ENCODE assay signal across 13 mouse cellular contexts in genomic region chr11:33295422-33295821, GRCm38 (mm10). TPM values are rescaled to one million over a fixed set of nuclear protein-coding genes. Genes with fewer than 3 reads are reported as not detected.
DNase-seq lines count a peak whose midpoint lies in the region; TF ChIP-seq lines count a peak whose summit lies in the region.
"Had no signal": no experiment of that assay in that cellular context is flagged by ENCODE, and none has a peak within 500 bp of the region (broad histone marks: within the 10 kb centered on the region; RNA-seq: fewer than 3 reads in every experiment).

No protein-coding gene starts in this region.

- H3K27ac ChIP-seq in CH12.LX (ENCODE audit: insufficient read depth, low read depth), result no peak overlapping the region
- H3K27ac ChIP-seq: embryonic facial prominence, embryonic 12.5 days; neural tube, embryonic 12.5 days had no signal

- no peak for TF ChIP-seq POLR2A in CH12.LX (IDR thresholded peaks at IDR 0.05; ENCODE audit: low read depth, low read length)

- TF ChIP-seq EP300 in CH12.LX (IDR thresholded peaks at IDR 0.05; ENCODE audit: low read length), result no peak

- H3K36me3 ChIP-seq in CH12.LX (replicated peaks in 1 of 2; ENCODE audit: control insufficient read depth in 1 of 2, insufficient read depth in 1 of 2, low read length in 1 of 2), result no peaks in the 10 kb centered on the region
- H3K36me3 ChIP-seq: embryonic facial prominence, embryonic 12.5 days; neural tube, embryonic 12.5 days had no signal

- DNase-seq in cerebellum, adult 8-10 months, result peak; percentile 26
- DNase-seq in cerebellum, postnatal 4 days (ENCODE audit: low spot score in 2 of 2), result no peak
- peak; percentile 21 for DNase-seq in layer of hippocampus, adult 11-12 months (ENCODE audit: low spot score)
- DNase-seq in layer of hippocampus, postnatal 36 days, result no peak
- peak; percentile 39 for DNase-seq in CH12.LX (ENCODE audit: extremely low read depth)
- DNase-seq in embryo, embryonic 10.5 days (ENCODE audit: low spot score), result peak; percentile 70
- no peak for DNase-seq in urinary bladder, postnatal 36 days (ENCODE audit: low spot score in 2 of 2)
- DNase-seq in ovary, postnatal 36 days (ENCODE audit: low spot score), result no peak
- DNase-seq: left cerebral cortex, postnatal 4 days had no signal

- no peaks in the 10 kb centered on the region for H3K79me2 ChIP-seq in CH12.LX (replicated peaks; ENCODE audit: control insufficient read depth, extremely low read depth, insufficient read depth, poor library complexity, severe bottlenecking)

- H3K4me1 ChIP-seq in CH12.LX (ENCODE audit: control insufficient read depth in 1 of 2, insufficient read depth in 2 of 2), result no peaks in the 10 kb centered on the region

- TF ChIP-seq CTCF in CH12.LX (conservative IDR thresholded peaks at IDR 0.05 in 1 of 2, IDR thresholded peaks at IDR 0.05 in 1 of 2; ENCODE audit: low read depth in 2 of 2, low read length in 2 of 2), result peak; percentile 27 to 82; a peak in 3 of 4 replicates

- H3K4me3 ChIP-seq in CH12.LX (replicated peaks in 1 of 3; ENCODE audit: low read depth in 2 of 3, low read length in 2 of 3, poor library complexity in 1 of 3), result no peak overlapping the region
- H3K4me3 ChIP-seq: embryonic facial prominence, embryonic 12.5 days; neural tube, embryonic 12.5 days had no signal

- dilution Hi-C loops in CH12.LX (cut with MboI; ENCODE audit: extremely low pct_ligation_motif_present, extremely low pct_unique_long_range_greater_than_20kb, low sequenced_read_pairs), result no loop called here

- no peaks in the 10 kb centered on the region for H3K27me3 ChIP-seq in CH12.LX (replicated peaks)
- H3K27me3 ChIP-seq: embryonic facial prominence, embryonic 12.5 days; neural tube, embryonic 12.5 days had no signal

- 0 out of 2 replicates have a peak overlapping the region, but pooled peaks have one; percentile 34 for H3K4me2 ChIP-seq in CH12.LX (ENCODE audit: insufficient read depth, low read depth, poor library complexity, severe bottlenecking)
- H3K4me2 ChIP-seq: embryonic facial prominence, embryonic 12.5 days; neural tube, embryonic 12.5 days had no signal

- H3K9ac ChIP-seq in CH12.LX (ENCODE audit: insufficient read depth, low read depth), result no peak overlapping the region
- H3K9ac ChIP-seq: embryonic facial prominence, embryonic 12.5 days; neural tube, embryonic 12.5 days had no signal

- in situ Hi-C loops in CH12.LX (cut with MboI; ENCODE audit: low pct_ligation_motif_present, low pct_unique_long_range_greater_than_20kb, low sequenced_read_pairs), result loop anchor here (5.0 kb wide), 1 partner anchor 118 kb away; no protein-coding TSS in a partner anchor

- no peaks in the 10 kb centered on the region for H3K9me3 ChIP-seq in CH12.LX (replicated peaks; ENCODE audit: low read length)
- H3K9me3 ChIP-seq: embryonic facial prominence, embryonic 12.5 days; neural tube, embryonic 12.5 days had no signal

- peak; percentile 71 for TF ChIP-seq RAD21 in CH12.LX (IDR thresholded peaks at IDR 0.05; ENCODE audit: low read depth, low read length)

TF ChIP-seq in CH12.LX, 34 proteins besides CTCF, POLR2A, EP300 and RAD21:
- no peak for TF ChIP-seq MAZ (IDR thresholded peaks at IDR 0.05; ENCODE audit: low read depth, low read length)
- TF ChIP-seq MAX (IDR thresholded peaks at IDR 0.05; ENCODE audit: low read length), result no peak; the same call in 1 of the 2 replicates
- TF ChIP-seq MYC (IDR thresholded peaks at IDR 0.05; ENCODE audit: low read depth, low read length), result 0 out of 2 replicates have a peak, but pooled peaks have one; percentile 39
- no peak for TF ChIP-seq ZMIZ1 (IDR thresholded peaks at IDR 0.05; ENCODE audit: low read depth, low read length)
- no peak for TF ChIP-seq POLR2AphosphoS2 (IDR thresholded peaks at IDR 0.05; ENCODE audit: low read depth, low read length)
- no peak for TF ChIP-seq HCFC1 (IDR thresholded peaks at IDR 0.05; ENCODE audit: low read depth, low read length)
- no peak for TF ChIP-seq CHD1 (IDR thresholded peaks at IDR 0.05; ENCODE audit: low read depth, low read length)
- no peak for TF ChIP-seq KAT2A (IDR thresholded peaks at IDR 0.05; ENCODE audit: insufficient replicate concordance, low read length)
- 0 out of 2 replicates have a peak, but pooled peaks have one; percentile 12 for TF ChIP-seq IRF4 (IDR thresholded peaks at IDR 0.05; ENCODE audit: low read depth, low read length)
- TF ChIP-seq TCF12 (IDR thresholded peaks at IDR 0.05; ENCODE audit: low read depth, low read length), result no peak
- no peak for TF ChIP-seq ELF1 (IDR thresholded peaks at IDR 0.05; ENCODE audit: low read depth, low read length)
- no peak for TF ChIP-seq ETS1 (conservative IDR thresholded peaks at IDR 0.05; ENCODE audit: low read depth, low read length)
- TF ChIP-seq JUND (conservative IDR thresholded peaks at IDR 0.05; ENCODE audit: low read depth, low read length), result 0 out of 2 replicates have a peak, but pooled peaks have one; percentile 29
- TF ChIP-seq ZC3H11A (IDR thresholded peaks at IDR 0.05; ENCODE audit: low read depth, low read length), result peak; percentile 32
- TF ChIP-seq MAFK (IDR thresholded peaks at IDR 0.05; ENCODE audit: insufficient replicate concordance, low read length), result peak; percentile 35; the same call in 1 of the 2 replicates
- TF ChIP-seq NELFE (IDR thresholded peaks at IDR 0.05; ENCODE audit: low read depth, low read length), result peak; percentile 51
- no peak for TF ChIP-seq PAX5 (IDR thresholded peaks at IDR 0.05; ENCODE audit: low read length)
- TF ChIP-seq ZNF384 (IDR thresholded peaks at IDR 0.05; ENCODE audit: low read depth, low read length), result peak; percentile 53; the same call in 1 of the 2 replicates
- 0 out of 2 replicates have a peak, but pooled peaks have one; percentile 13 for TF ChIP-seq BHLHE40 (IDR thresholded peaks at IDR 0.05; ENCODE audit: low read depth, low read length)
- TF ChIP-seq USF1 (IDR thresholded peaks at IDR 0.05; ENCODE audit: low read depth, low read length), result no peak
- peak; percentile 43; the same call in 1 of the 2 replicates for TF ChIP-seq SIN3A (IDR thresholded peaks at IDR 0.05; ENCODE audit: low read length)
- no peak for TF ChIP-seq ZKSCAN1 (IDR thresholded peaks at IDR 0.05; ENCODE audit: borderline replicate concordance, low read depth, low read length)
- peak; percentile 27; the same call in 1 of the 2 replicates for TF ChIP-seq MEF2A (IDR thresholded peaks at IDR 0.05; ENCODE audit: borderline replicate concordance, low read depth, low read length)
- no peak for TF ChIP-seq NRF1 (IDR thresholded peaks at IDR 0.05; ENCODE audit: low read depth, low read length)
- no peak for TF ChIP-seq JUN (IDR thresholded peaks at IDR 0.05; ENCODE audit: insufficient read depth, low read depth, low read length)
- no peak for TF ChIP-seq TBP (conservative IDR thresholded peaks at IDR 0.05; ENCODE audit: low read depth, low read length)
- TF ChIP-seq CHD2 (IDR thresholded peaks at IDR 0.05; ENCODE audit: low read length), result 0 out of 2 replicates have a peak, but pooled peaks have one; percentile 23
- TF ChIP-seq MXI1 (IDR thresholded peaks at IDR 0.05; ENCODE audit: low read depth, low read length), result no peak
- peak; percentile 92 for TF ChIP-seq SMC3 (IDR thresholded peaks at IDR 0.05; ENCODE audit: low read depth, low read length)
- 0 out of 2 replicates have a peak, but pooled peaks have one; percentile 40 for TF ChIP-seq E2F4 (IDR thresholded peaks at IDR 0.05; ENCODE audit: insufficient replicate concordance, low read depth, low read length)
- no peak for TF ChIP-seq RCOR1 (conservative IDR thresholded peaks at IDR 0.05; ENCODE audit: low read depth, low read length)
- no peak for TF ChIP-seq USF2 (conservative IDR thresholded peaks at IDR 0.05; ENCODE audit: low read depth, low read length)
- TF ChIP-seq GABPA (IDR thresholded peaks at IDR 0.05; ENCODE audit: insufficient replicate concordance, low read depth, low read length), result no peak
- no peak for TF ChIP-seq UBTF (IDR thresholded peaks at IDR 0.05; ENCODE audit: low read depth, low read length)
TF ChIP-seq in CH12.LX: peak in this region for 13.

RNA-seq across cellular contexts. Expression of gene Gm12117, which starts 18.9 kb away (rescaled TPM):
- not detected for total RNA-seq in layer of hippocampus, postnatal 36 days (2021)
- total RNA-seq in CH12.LX (2012; rRNA removed) (not detected in 2 replicates), CH12.LX (2014; rRNA removed) (not detected in 2 replicates)
- 0.46 and 0.89 TPM in 2 replicates for polyA plus RNA-seq in CH12.LX (2012; ENCODE audit: insufficient read length, low read depth)
- polyA plus RNA-seq: embryonic facial prominence, embryonic 12.5 days; heart, embryonic 14.5 days; neural tube, embryonic 12.5 days; stomach, embryonic 14.5 days had no signal

Comparison
In these comparisons a context has a peak if more than half of its experiments do, and no peak if none do; other contexts are left out.
1. DNase-seq: peak in cerebellum, adult 8-10 months (single experiment), layer of hippocampus, adult 11-12 months (single experiment), CH12.LX (single experiment) and embryo, embryonic 10.5 days (single experiment); none in cerebellum, postnatal 4 days (0 of 2), layer of hippocampus, postnatal 36 days (0 of 2), urinary bladder, postnatal 36 days (0 of 2) and ovary, postnatal 36 days (single experiment).